Mouse (Mus musculus): ENCODE measurements around the gene Slc7a7.

GRCm38 (mm10) chr14:54412000-54412576 lies 5.5 kb downstream of the Slc7a7 start:
- no peak for TF ChIP-seq MAFK (IDR thresholded peaks at IDR 0.05; ENCODE audit: insufficient read depth, low read depth, low read length)
- no peak for TF ChIP-seq CHD2 (IDR thresholded peaks at IDR 0.05; ENCODE audit: low read depth, low read length)
- TF ChIP-seq ZC3H11A (IDR thresholded peaks at IDR 0.05; ENCODE audit: borderline replicate concordance, low read depth, low read length): no peak
- TF ChIP-seq HCFC1 (IDR thresholded peaks at IDR 0.05; ENCODE audit: borderline replicate concordance, insufficient read depth, low read length): no peak
- no peak for TF ChIP-seq ZNF384 (IDR thresholded peaks at IDR 0.05; ENCODE audit: low read depth, low read length)
